Mouse (Mus musculus) small intestine, adult 2 months (tissue): ENCODE results near the gene Lamb3.

ENCODE experiments used
- CTCF ChIP-seq: fragments of 200-500 bp; IDR thresholded peaks from 2 replicates; pipeline ENCODE4 v1.5.1; 2012; ENCODE audit warnings: low read depth, mild to moderate bottlenecking, control low read depth, inconsistent platforms, low read length, moderate library complexity, mixed read lengths; ENCODE audit not compliant: insufficient replicate concordance, insufficient read length; ENCODE audit errors: extremely low read depth
- POLR2A ChIP-seq: fragments of 200-500 bp; IDR thresholded peaks from 2 replicates; pipeline ENCODE4 v1.6.1; 2012; ENCODE audit warnings: low read depth, mild to moderate bottlenecking, control low read depth, inconsistent platforms, low read length, moderate library complexity

GRCm38 (mm10) chr1:193381597-193382404 is 174.3 kb downstream of the Lamb3 start:
- no peak for TF ChIP-seq CTCF
- no peak for TF ChIP-seq POLR2A
